Mouse (Mus musculus): ENCODE measurements at regions not wholly inside any gene's neighbourhood (a gene's known extent, or its start where the extent isn't known, plus 50 kb on each side); places are given as distances from the start of the nearest gene placed in this dataset.

GRCm38 (mm10) chr2:169244572-169244971 is 289.2 kb upstream of the Zfp64 start:
- no peak for DNase-seq (ENCODE audit: low spot score in 2 of 2)

- DNase-seq (ENCODE audit: low spot score in 2 of 2): no peak
Measured at GRCm38 (mm10) chr2:169243981-169244380, 288.6 kb upstream of the Zfp64 start.

GRCm38 (mm10) chr2:169237856-169238255 is 282.5 kb upstream of the Zfp64 start:
- DNase-seq (ENCODE audit: low spot score in 2 of 2): no peak

- DNase-seq (ENCODE audit: low spot score in 2 of 2): no peak
Measured at GRCm38 (mm10) chr2:169237321-169237720, 281.9 kb upstream of the Zfp64 start.

- DNase-seq (ENCODE audit: low spot score in 2 of 2): no peak
Measured at GRCm38 (mm10) chr2:169234368-169235070, 279.1 kb upstream of the Zfp64 start.

- DNase-seq (ENCODE audit: low spot score in 2 of 2): no peak
Measured at GRCm38 (mm10) chr2:169233151-169234123, 278.1 kb upstream of the Zfp64 start.

- DNase-seq (ENCODE audit: low spot score in 2 of 2): no peak
Measured at GRCm38 (mm10) chr2:169222264-169222663, 266.9 kb upstream of the Zfp64 start.

GRCm38 (mm10) chr2:169221141-169221540 is 265.8 kb upstream of the Zfp64 start:
- DNase-seq (ENCODE audit: low spot score in 2 of 2): no peak

GRCm38 (mm10) chr2:169215546-169216043 is 260.2 kb upstream of the Zfp64 start:
- DNase-seq (ENCODE audit: low spot score in 2 of 2): no peak

GRCm38 (mm10) chr2:169214396-169214795 is 259.0 kb upstream of the Zfp64 start:
- no peak for DNase-seq (ENCODE audit: low spot score in 2 of 2)

GRCm38 (mm10) chr2:169213314-169213713 is 257.9 kb upstream of the Zfp64 start:
- no peak for DNase-seq (ENCODE audit: low spot score in 2 of 2)

GRCm38 (mm10) chr2:169212676-169213257 is 257.4 kb upstream of the Zfp64 start:
- DNase-seq (ENCODE audit: low spot score in 2 of 2): no peak

- DNase-seq (ENCODE audit: low spot score in 2 of 2): no peak
Measured at GRCm38 (mm10) chr2:169204254-169204752, 248.9 kb upstream of the Zfp64 start.

- DNase-seq (ENCODE audit: low spot score in 2 of 2): no peak
Measured at GRCm38 (mm10) chr2:169191974-169192373, 236.6 kb upstream of the Zfp64 start.

GRCm38 (mm10) chr2:169191465-169191864 is 236.1 kb upstream of the Zfp64 start:
- DNase-seq (ENCODE audit: low spot score in 2 of 2): no peak

- DNase-seq (ENCODE audit: low spot score in 2 of 2): no peak
Measured at GRCm38 (mm10) chr2:169177565-169177964, 222.2 kb upstream of the Zfp64 start.

GRCm38 (mm10) chr2:169168795-169169194 is 213.4 kb upstream of the Zfp64 start:
- DNase-seq (ENCODE audit: low spot score in 2 of 2): no peak

- no peak for DNase-seq (ENCODE audit: low spot score in 2 of 2)
Measured at GRCm38 (mm10) chr2:169168376-169168775, 213.0 kb upstream of the Zfp64 start.

- DNase-seq (ENCODE audit: low spot score in 2 of 2): no peak
Measured at GRCm38 (mm10) chr2:169161651-169162050, 206.3 kb upstream of the Zfp64 start.

GRCm38 (mm10) chr2:169158760-169159159 is 203.4 kb upstream of the Zfp64 start:
- DNase-seq (ENCODE audit: low spot score in 2 of 2): no peak

GRCm38 (mm10) chr2:169158005-169158673 is 202.8 kb upstream of the Zfp64 start:
- DNase-seq (ENCODE audit: low spot score in 2 of 2): no peak

Data from layer of hippocampus, postnatal 10 days (tissue).